Mouse (Mus musculus): ENCODE data around the gene Copz1.

The Copz1 gene

GRCm38 (mm10) chr15:103293375-103293774 lies 20.9 kb downstream of the Copz1 start:
- no peak for DNase-seq (ENCODE audit: low spot score)

- DNase-seq (ENCODE audit: low spot score), result no peak
Observed at GRCm38 (mm10) chr15:103294649-103295048, 22.1 kb downstream of the Copz1 start.

DNA sequence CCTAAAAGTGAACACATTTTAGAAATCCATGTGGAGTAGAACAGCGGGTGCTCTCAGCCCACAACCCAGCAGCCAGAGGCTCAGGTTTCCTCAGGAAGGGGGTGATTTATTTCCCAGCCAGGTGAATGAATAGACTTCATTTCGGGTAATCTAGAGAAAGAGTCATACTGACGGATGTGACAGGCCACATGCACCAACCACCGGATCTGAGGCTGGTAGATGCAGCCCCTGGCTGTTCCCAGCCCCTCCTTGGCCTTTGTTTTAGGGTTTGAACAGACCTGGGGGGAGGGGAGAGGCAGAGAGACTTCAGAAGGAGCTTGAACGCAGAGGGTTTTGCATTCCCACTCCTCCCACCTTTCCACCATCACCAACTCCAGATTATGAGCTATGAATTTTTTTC lies 23.3 kb downstream of the Copz1 start:
- DNase-seq (ENCODE audit: low spot score), result peak; percentile 66

DNA sequence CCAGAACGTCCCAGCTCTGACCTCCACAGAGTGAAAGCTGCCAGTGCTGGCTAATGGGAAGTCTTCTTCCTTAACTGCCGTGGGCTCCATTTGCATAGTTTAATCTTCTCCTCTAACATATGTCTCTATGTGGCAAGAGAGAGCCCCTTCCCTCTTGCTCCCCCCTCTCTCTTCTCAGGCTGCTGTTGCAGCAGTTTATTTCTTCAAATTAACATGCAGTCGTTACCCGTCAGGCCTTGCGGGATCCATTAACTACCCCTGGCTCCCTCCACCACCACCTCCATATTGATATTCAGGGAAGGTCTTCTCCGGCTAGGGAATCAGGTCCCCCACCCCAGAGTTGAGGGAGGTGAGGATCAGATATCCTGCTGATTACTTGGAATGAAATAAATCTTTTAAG lies 24.8 kb downstream of the Copz1 start:
- DNase-seq (ENCODE audit: low spot score), result no peak

DNA sequence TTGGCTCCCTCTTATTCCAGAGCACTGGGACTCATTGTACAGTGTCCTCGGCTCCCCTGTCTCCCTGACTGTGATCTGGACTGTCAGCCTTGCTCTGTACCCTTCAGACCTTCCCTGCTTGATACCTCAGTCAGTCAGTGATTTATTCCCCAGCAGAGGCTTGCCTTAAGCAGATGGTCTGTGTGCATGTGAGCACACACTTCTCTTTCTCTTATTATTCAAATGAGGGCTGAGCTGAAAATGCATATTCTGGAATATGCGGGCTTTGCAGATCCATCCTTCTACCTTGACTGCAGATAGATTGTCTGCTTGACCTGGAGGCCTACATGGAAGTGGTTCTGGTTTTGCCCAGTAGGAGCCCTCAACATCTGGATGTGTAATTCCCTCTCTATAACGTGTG lies 25.5 kb downstream of the Copz1 start:
- DNase-seq (ENCODE audit: low spot score), result no peak

DNA sequence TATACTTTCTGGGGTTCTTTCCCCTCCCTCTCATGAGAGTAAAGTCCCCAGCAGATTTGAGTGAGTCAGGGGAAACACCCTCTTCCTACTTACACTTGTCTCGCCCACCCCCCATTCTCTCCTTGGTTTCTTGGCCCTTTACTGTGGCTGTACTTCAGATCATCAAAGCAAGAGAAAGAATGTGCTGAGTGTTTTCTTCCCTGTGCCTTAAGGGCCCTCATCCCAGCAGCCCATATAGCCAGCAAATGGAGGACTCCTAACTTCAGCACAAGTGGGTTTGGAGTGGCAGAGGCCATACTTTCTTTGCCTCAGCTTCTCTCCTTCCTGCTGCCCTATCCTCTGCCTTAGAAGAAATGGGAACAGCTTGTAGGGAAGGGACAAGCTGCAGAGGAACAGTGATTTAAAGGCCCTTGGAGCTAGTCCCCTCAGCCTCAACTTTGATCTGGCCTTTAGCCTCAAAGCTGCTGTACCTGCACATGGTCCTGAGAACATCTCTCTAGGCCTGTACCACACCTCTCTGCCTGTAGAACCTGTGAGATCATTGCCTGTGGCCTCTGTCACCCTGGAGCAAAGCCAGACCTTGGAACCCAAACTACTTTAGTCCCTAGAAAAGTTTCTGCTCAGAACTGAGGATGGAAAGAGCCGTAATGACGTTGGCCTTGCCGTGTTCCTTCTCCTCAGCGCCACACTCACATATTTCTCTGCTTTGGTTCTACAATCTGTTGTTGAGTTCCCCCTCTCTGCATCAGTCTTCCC lies 26.5 kb downstream of the Copz1 start:
- DNase-seq (ENCODE audit: low spot score), result no peak

- no peak for DNase-seq (ENCODE audit: low spot score)
Observed at GRCm38 (mm10) chr15:103299644-103300043, 27.1 kb downstream of the Copz1 start.

DNA sequence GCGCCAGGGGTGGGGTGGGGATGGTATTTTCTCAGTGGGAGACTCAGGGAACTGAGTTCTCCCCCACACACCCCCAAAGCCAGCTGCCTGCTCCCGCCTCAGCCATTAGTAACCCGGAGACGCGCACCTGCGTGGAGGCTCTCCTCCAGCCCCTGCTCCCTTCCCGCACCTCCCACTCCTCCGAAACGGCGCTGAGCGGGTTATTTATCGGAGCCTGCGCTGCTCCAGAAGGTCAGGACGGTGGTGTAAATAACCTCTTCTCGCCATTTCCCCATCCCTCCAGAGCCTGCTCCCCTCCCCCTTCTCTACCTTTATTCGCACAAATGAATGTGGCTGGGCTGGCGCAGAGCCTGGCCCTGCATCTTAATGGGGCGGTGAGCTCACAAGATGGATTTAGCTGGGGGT lies 27.6 kb downstream of the Copz1 start:
- peak; percentile 83 for DNase-seq (ENCODE audit: low spot score)

DNA sequence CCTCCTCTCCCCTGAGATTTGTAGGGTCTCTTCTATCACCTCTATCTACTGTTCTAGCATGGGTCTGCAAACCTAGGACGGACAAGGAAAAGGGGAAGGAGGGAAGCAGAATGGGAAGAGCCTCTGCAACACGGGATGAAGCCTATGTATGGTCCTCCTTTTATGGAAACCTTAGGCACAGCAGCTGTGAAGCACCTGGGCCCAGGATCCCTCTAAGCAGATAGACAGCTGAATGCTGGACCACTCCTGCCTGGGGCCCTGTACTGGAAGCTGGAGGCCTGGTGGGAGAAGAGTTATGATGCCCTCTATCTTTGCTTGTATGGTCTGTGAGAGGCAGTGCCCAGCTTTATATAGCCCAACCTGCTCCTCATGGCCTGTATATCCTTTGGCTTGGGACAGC lies 28.0 kb downstream of the Copz1 start:
- DNase-seq (ENCODE audit: low spot score), result peak; percentile 51

GRCm38 (mm10) chr15:103301046-103301445 lies 28.5 kb downstream of the Copz1 start:
- peak; percentile 81 for DNase-seq (ENCODE audit: low spot score)

DNA sequence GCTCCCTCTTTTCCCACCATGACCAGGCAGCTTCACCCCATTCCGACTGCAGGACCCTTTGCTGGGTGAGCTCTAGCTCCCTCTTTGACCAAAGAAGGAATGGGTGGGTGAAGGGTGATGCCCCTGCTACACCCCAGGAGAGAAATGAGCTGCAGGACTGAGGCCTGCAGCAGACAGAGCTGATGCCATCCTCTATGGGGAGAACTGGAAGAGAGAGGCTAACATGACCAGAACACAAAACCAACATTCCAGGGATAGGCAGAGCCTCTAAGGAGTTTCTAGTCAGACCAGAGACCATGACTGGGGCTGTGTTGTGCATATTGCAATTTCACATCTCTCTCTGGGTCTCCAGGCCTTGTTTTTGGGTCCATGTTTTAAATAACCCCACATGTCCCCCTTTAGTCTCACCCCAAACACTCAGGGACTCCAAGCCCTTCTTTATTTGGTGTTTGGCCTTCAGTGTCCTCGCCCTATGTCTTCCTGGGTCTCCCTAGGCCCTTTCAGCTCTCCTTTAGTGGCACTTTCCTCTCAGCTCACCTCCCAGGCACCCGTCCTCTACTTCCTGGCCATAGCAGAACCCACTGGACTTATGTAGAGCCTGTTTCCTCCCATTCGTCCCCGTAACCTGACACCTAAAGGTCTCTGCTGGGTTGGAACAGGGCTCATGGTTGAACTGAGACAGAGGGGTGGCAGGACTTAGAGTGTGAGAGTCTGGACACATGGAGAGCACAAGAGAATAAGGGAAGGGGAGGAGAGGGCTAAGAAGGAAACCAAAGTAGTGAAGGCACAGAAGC lies 29.2 kb downstream of the Copz1 start:
- DNase-seq (ENCODE audit: low spot score), result peak; percentile 68

- DNase-seq (ENCODE audit: low spot score), result peak; percentile 78
Observed at GRCm38 (mm10) chr15:103302341-103303021, 30.0 kb downstream of the Copz1 start.

GRCm38 (mm10) chr15:103303916-103304615 lies 31.6 kb downstream of the Copz1 start:
- DNase-seq (ENCODE audit: low spot score), result peak; percentile 77

DNA sequence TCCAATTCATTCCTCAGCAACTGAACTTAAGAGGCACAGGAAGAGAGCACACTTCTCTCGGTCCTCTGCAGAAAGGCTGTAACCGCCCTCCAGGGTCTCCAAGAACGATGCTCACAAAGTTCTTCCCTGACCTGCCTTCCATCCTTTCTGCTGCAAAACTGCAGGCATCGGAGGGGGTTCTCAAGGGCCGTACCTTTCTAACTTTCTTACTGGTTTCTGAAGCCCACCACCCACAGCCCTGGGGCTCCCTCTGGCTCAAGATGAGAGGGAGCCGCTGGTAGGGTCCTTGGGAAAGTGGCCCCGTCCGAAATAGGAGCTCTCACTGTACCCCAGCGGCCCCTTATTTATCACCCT lies 32.1 kb downstream of the Copz1 start:
- no peak for DNase-seq (ENCODE audit: low spot score)

DNA sequence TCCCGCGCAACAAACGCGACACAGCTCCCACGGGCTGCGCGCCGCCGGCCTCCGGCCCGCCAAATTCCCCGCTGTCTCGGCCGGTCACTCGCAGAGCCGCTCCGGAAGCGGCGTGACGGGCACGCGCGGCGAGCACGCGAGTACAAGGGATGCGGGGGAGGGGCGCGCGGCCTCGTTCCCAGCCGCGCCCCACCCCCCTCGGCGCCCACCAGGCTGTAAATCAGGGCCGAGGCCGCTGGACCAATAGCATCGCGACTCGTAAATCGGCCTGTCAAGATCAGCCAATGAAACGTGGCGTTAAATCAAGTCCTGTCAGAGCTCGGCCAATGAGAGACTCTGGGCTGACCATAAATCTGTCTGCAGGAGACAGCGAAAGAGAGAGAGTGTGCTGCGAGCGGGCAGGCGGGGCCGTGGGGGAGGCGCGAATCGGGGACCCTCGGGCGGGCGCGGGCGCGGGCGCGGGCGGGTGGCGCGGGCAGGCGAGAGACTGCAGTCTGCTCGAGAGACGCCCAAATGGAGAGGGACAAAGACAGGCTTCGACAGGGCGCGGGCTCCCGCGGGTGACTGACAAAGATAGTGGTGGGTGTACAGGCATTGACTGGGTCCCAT lies 32.7 kb downstream of the Copz1 start:
- peak; percentile 99 for DNase-seq (ENCODE audit: low spot score)

DNA sequence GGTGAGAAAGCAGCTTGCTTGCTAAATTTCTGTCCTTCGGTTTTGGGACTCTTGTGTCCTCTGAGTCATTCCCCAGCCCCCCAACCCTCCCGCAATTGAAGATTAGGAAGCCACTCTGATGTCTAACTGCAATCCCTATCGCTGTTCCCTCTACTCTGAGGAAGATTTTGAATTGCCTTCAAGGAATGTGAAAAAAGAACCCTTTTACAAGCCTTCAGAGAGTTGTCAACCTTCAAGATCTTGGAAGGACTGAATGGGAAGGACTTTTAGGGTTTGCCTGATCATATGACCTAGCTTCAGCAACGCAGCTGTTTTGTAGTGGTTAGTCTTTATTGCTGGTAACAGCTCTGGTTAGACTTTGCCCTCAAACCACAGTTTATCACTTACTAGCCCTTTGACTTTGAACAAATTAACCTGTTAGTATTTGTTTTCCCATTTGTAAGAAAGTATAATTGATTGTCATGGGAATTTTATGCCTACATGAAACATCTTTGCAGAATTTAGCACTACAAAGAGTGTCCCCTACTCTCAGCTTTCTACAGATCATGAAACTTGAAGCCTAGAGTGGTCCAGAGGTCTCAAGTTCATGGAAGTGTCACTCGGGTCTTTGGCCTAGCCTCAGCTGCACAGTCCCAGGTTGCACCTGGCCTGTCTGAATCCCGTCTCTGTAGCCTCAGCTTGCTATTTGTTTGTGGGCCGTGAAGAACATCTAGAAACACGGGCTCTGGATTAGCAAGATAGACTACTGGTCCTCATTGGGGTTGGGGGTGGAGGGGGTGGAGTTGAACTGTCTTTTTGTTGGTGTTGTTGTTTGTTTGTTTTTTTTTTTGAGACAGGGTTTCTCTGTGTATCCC lies 33.5 kb downstream of the Copz1 start:
- peak; percentile 49 for DNase-seq (ENCODE audit: low spot score)

GRCm38 (mm10) chr15:103307125-103307524 lies 34.6 kb downstream of the Copz1 start:
- peak; percentile 97 for DNase-seq (ENCODE audit: low spot score)

GRCm38 (mm10) chr15:103308056-103308875 lies 35.8 kb downstream of the Copz1 start:
- peak; percentile 64 for DNase-seq (ENCODE audit: low spot score)

DNA sequence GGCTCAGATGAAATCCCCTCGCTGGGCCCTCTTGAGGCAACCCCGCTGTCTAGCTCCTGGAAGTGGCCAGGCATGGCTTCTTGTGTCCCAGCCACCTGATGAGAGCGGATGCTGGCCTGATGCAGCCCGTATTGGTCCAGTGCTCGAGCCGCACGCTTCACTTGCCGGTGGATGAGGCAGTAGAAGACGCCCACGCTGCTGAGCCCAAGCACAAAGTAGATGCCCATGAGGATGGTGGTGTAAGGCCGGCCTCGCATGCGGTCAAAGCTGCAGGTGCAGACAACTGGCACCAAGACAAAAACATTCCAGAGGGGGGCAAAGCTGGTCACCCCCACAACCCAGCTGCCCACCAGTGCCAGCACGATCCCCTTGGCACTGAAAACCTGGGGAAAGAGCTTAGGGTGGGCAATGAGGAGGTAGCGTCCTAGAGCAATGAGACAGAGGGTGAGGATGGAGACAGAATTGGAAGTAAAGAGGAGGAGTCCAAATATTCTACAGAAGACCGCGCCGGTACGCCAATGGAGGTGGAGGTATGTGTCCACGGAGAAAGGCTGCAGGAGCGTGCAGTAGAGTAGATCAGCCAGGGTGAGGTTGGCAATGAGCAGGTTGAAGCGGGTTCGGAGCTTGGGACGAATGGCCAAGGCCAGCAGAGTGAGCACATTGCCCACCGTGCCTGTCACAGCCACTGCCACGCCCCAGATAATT lies 36.5 kb downstream of the Copz1 start:
- peak; percentile 46 for DNase-seq (ENCODE audit: low spot score)

Data from embryo, embryonic 10 days (tissue).